Mouse (Mus musculus): ENCODE data around the gene Hsp90b1.
"Not testable (repeated sequence)": the region's sequence is repeated elsewhere in the genome, so short reads cannot be mapped to it uniquely, and the experiment has no call there.

The Hsp90b1 gene

DNA sequence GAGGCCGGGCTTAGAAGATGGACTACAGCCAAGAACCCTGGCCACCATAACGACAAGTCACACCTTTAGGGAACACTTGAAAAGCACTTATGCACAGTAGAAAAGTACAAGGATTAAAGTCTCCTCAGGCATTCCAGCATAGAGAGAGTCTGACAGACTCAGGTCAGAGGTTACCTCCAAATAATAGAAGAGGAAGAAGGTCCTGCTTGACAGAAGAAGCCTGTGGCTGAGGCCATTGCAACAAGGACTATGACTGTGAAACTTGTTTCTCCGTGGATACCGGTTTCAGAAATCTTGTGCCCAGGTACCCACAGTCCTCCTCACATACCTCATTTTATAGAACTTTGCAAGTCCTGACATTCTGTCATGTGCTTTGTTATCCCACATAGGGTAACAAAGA is 34.8 kb downstream of the Hsp90b1 start:
- DNase-seq (ENCODE audit: extremely low spot score, low read depth, low spot score): not testable (repeated sequence)

Measured in hindlimb bud, embryonic 11.5 days (tissue).